Mouse (Mus musculus) heart, embryonic 10.5 days (tissue): Measurements from ENCODE around the gene Gpc2. TPM values are rescaled to one million over a fixed set of nuclear protein-coding genes. Genes with fewer than 3 reads are reported as not detected.
A peak's percentile ranks its signal among the peaks of the same experiment; 100 is the strongest.

Experiments used
- DNase-seq: peaks from one replicate; pipeline ENCODE4 v3.0.0-alpha.2; 2017; ENCODE audit warnings: low spot score
- H3K27ac ChIP-seq: fragments of 300-500 bp; sonication (generic); 2 replicates; pipeline ENCODE4 v1.5.1; 2016; ENCODE audit warnings: mild to moderate bottlenecking
- H3K27me3 ChIP-seq: fragments of 300-500 bp; sonication (generic); 2 replicates; pipeline ENCODE4 v1.6.1; 2016; ENCODE audit warnings: mild to moderate bottlenecking; ENCODE audit not compliant: poor library complexity, insufficient read depth, severe bottlenecking
- H3K36me3 ChIP-seq: fragments of 300-500 bp; sonication (generic); 2 replicates; pipeline ENCODE4 v1.6.1; 2016; ENCODE audit warnings: mild to moderate bottlenecking, moderate library complexity
- H3K4me1 ChIP-seq: fragments of 300-500 bp; sonication (generic); 2 replicates; pipeline ENCODE4 v1.6.1; 2016; ENCODE audit warnings: mild to moderate bottlenecking
- H3K4me3 ChIP-seq: fragments of 300-500 bp; sonication (generic); 2 replicates; pipeline ENCODE4 v1.5.1; 2016; ENCODE audit warnings: mild to moderate bottlenecking, moderate library complexity
- H3K9me3 ChIP-seq: fragments of 300-500 bp; sonication (generic); 2 replicates; pipeline ENCODE4 v1.6.1; 2016; ENCODE audit warnings: mild to moderate bottlenecking, moderate library complexity
- WGBS: fragments of 180-500 bp; shearing (Covaris S2); methylation state at CpG from one replicate; pipeline ENCODE4 v1.1.7; 2016; 5-methylcytosine and 5-hydroxymethylcytosine counted together
- polyA plus RNA-seq: library from polyadenylated mRNA; unstranded; fragments of >200 nt; fragmentation: Nextera tagmentation; extraction: Ambion mirVana; gene quantifications from 2 replicates; pipeline ENCODE4 v1.2.1, GENCODE M21; 2016

The Gpc2 gene
- 11.1 and 18.0 TPM in 2 replicates for polyA plus RNA-seq

DNA sequence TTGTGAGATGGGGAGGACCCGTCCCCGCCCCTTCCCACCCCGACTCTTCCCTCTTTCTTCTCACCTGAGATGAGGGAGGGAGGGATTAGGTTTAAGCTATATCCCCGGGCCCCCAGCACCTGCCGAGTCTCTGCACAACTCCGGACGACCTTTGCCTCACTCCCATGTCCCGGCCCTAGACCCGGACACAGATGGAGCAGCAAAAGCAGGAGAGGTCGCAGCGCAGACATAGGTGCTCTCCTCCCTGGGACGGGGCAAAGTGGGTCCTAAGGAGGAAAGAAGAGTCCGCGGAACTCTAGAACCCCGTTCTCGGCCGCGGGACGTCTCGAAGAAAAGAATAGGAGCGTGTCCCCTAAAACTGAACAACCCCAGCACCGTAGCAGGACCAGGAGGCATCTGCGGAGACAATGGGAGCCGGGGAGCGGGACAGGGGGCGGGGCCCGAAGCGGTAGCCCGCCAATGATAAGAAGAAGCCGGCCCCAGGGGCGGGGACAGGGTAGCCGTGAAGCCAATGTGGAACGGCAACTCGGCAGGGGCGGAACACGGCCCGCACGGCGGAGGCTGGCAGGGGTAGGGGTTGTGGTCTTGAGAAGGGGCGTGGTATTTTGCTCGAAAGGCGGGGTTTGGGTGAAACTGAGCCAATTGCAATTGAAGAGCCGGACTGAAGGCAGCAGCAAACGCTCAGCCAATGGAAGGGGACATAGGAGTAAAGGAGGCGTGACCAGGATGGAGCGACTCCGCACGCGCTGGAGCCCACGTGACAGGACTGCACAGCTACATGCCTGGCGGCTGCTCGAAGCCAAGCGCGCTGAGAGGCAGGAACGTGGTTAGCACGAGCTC lies at the start of gene Gpc2, which contains the start of the genes Gm43720 and Stag3:
Gpc2 (minus strand) TSS at position 421 of the 840 bp plus-strand sequence.
Gm43720 (minus strand) TSS at position 374 of the 840 bp plus-strand sequence.
Stag3 (plus strand) TSS at position 656 of the 840 bp plus-strand sequence.
- Histone ChIP-seq H3K27me3 (peaks cover 20% of the 10 kb centered on the region; the same call in 1 of the 2 replicates), H3K4me1 (peaks cover 38% of the 10 kb centered on the region), H3K36me3 (peaks cover 19% of the 10 kb centered on the region), H3K9me3 (no peaks in the 10 kb centered on the region), H3K4me3 (peak within 1 kb of the TSS; percentile 75), H3K27ac (peak within 1 kb of the TSS; percentile 83)
- peak; percentile 99 for DNase-seq
- WGBS, result 1% methylated on average over 56 of the region's 56 CpGs

DNA sequence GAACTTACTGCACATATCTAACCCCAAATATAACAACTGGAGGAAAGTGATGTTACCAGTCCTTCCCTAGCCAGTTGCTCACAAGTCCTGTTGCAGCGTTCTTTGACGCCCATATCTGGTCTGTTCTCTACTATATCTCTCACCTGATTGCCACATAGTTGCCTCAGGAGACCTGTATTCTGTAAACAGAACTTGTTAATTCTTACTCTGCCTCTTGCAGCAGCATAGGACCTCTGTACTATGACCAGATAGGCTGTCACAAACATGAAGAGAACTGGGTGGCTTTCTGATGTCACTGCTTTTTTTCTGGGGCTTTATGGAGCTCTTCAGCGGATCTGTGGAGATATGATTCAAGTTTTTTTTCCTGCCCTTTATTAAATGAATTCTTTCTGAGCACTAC lies 33.0 kb upstream of the Gpc2 start:
- Histone ChIP-seq H3K27me3 (no peaks in the 10 kb centered on the region), H3K27ac (no peak overlapping the region)

DNA sequence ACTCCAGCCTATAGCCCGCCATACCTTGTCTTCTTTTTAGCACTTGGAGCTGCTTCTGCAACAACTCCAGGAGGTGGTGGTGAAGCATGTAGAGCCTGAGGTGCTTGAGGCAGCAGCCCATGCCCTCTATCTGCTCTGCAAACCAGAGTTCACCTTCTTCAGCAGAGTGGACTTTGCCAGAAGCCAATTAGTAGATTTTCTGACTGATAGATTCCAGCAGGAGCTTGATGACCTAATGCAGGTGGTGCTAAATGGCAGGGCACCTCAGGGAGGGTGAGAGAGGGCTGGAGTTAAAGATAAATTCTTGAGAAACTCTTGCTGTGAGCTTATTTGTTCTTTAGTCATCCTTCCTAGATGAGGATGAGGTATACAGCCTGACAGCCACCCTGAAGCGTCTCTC lies 19.8 kb upstream of the Gpc2 start:
- Histone ChIP-seq H3K9me3 (no peaks in the 10 kb centered on the region), H3K4me1 (peaks cover 5% of the 10 kb centered on the region; the same call in 1 of the 2 replicates), H3K27ac (no peak overlapping the region), H3K4me3 (no peak overlapping the region), H3K27me3 (no peaks in the 10 kb centered on the region), H3K36me3 (no peaks in the 10 kb centered on the region)
- 66% methylated on average over 2 of the region's 2 CpGs for WGBS
- no peak for DNase-seq

More for the DNA sequence above, 33.0 kb upstream of the Gpc2 start:
- no peaks in the 10 kb centered on the region for H3K36me3 ChIP-seq
- no peaks in the 10 kb centered on the region for H3K9me3 ChIP-seq
- no peak for DNase-seq
- WGBS, result 79% methylated on average over 3 of the region's 3 CpGs
- no peak overlapping the region for H3K4me3 ChIP-seq
- H3K4me1 ChIP-seq, result no peaks in the 10 kb centered on the region

DNA sequence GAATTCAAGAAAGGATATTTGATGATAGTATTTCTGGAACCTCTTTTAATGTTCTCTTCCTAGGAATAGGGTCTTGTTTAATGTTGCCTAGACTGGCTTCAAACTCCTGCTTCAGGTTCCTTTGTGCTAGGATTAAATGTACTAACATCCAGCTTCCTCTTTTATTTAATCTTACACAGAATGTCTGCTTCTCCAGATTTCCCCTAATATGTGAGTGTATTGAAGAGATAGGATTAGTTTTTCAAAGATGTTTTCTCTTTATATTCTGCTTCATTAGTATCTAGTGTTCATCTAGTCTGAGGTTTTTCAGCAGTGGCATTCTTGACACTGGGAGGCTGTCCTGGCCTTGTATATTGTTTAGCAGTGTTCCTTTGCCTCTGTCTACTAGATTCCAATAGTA lies 14.4 kb upstream of the Gpc2 start:
- no peak for DNase-seq
- Histone ChIP-seq H3K27ac (no peak overlapping the region), H3K9me3 (no peaks in the 10 kb centered on the region), H3K4me1 (peaks cover 5% of the 10 kb centered on the region; the same call in 1 of the 2 replicates), H3K4me3 (no peak overlapping the region), H3K36me3 (no peaks in the 10 kb centered on the region), H3K27me3 (no peaks in the 10 kb centered on the region)

DNA sequence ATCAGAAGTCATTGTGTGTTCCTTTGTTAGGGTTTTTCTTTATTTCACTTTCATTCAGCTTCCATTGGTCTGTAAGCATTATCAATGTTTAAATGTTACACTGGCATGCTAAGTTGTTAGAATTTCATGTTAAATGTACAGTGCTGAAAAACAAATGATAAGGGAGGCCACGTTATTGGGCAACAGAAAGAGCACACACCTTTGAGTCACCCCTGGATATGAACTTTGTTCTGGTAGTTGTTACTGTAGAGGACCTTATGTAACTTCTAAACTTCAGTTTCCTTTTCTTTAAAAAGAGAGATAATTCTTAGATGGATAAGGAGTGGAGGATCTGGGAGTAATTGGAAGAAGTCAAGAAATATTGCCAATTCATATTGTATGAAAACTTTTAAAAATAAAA lies 11.8 kb upstream of the Gpc2 start:
- DNase-seq, result no peak
- no peaks in the 10 kb centered on the region for H3K36me3 ChIP-seq
- H3K4me1 ChIP-seq, result no peaks in the 10 kb centered on the region
- no peak overlapping the region for H3K27ac ChIP-seq
- no peaks in the 10 kb centered on the region for H3K9me3 ChIP-seq
- no peaks in the 10 kb centered on the region for H3K27me3 ChIP-seq
- 63% methylated on average over 1 of the region's 1 CpGs for WGBS
- H3K4me3 ChIP-seq, result no peak overlapping the region

DNA sequence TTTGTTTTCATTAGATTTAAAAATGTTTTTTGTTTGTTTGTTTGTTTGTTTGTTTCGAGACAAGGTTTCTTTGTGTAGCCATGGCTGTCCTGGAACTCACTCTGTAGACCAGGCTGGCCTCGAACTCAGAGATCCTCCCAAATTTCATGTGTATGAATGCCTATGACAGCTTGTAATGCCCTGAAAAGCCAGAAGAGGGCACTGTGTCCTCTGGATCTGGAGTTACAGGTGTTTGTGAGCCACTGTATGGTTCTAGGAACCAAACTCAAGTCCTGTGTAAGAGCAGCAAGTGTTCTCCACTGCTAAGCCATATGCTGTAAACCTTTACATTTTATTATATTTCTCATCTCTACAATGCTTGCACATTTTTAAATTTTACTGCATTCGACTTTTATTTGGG lies 8.1 kb upstream of the Gpc2 start:
- Histone ChIP-seq H3K36me3 (no peaks in the 10 kb centered on the region), H3K9me3 (no peaks in the 10 kb centered on the region), H3K4me3 (no peak overlapping the region), H3K27ac (no peak overlapping the region), H3K4me1 (no peaks in the 10 kb centered on the region), H3K27me3 (no peaks in the 10 kb centered on the region)
- DNase-seq, result no peak
- WGBS, result 81% methylated on average over 3 of the region's 3 CpGs

DNA sequence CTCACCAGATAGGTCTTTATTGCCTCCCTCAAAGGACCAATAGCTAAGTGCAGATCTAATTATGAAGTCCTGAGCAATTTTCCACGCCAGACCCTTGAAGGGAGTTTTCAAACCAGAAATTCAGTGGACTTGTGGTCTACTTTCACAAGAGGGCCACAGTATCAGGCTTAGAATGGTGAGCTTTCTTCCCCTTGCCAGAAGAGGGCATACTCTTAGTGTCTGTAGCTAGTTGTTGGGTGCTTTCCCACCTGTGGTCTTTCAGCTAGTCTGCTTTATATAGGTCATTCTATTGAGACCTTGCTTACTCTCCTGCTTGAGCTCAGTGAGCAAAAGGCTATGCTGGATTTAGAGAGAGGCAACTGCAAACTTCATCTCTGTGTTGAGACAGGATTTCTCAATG lies 3.7 kb upstream of the Gpc2 start:
- Histone ChIP-seq H3K27ac (no peak overlapping the region), H3K36me3 (no peaks in the 10 kb centered on the region), H3K27me3 (peaks cover 8% of the 10 kb centered on the region; the same call in 1 of the 2 replicates), H3K4me3 (no peak overlapping the region), H3K9me3 (no peaks in the 10 kb centered on the region), H3K4me1 (peaks cover 12% of the 10 kb centered on the region)
- no peak for DNase-seq
- 43% methylated on average over 1 of the region's 1 CpGs for WGBS

DNA sequence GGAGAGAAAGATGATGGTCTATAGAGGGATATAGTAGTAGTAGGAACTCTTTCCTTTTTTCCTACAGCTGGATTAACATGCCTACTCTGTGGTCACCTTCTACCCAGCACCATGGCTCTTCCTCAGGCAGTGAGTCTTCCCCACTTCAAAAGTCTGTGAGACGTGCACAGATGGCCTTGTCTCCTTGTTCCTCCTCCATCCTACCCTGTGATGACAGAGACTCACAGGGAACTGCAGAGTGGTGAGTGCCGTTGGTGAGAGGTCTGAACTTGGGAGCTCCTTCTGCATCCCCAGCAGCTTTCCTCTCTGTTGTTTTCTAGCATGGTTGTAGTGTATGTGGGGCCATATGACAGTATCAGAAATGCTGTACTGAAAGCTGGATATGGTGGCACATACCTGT lies 2.0 kb upstream of the Gpc2 start:
- WGBS, result 58% methylated on average over 2 of the region's 2 CpGs
- DNase-seq, result peak; percentile 68

DNA sequence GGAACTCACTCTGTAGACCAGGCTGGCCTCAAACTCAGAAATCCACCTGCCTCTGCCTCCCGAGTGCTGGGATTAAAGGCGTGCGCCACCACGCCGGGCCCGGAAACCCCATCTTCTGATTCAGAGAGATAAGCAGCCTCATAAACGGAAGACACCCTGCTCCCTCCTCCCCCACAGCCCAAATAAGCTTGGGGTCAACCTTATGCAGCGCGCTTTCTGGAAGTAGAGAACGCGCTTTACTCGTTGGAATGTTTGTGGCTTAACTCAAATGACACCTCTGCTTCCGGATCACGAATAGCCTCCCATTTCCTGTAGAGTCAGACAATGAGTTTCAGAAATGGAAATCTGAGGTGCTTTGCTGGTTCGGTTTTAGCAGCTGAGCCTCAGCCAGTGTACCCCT lies 1.0 kb upstream of the Gpc2 start:
- Histone ChIP-seq H3K27ac (no peak overlapping the region), H3K4me3 (no peak overlapping the region), H3K4me1 (peaks cover 28% of the 10 kb centered on the region), H3K9me3 (no peaks in the 10 kb centered on the region), H3K27me3 (peaks cover 19% of the 10 kb centered on the region; the same call in 1 of the 2 replicates), H3K36me3 (peaks cover 15% of the 10 kb centered on the region)
- 88% methylated on average over 15 of the region's 15 CpGs for WGBS
- peak; percentile 73 for DNase-seq

More for the DNA sequence above, 2.0 kb upstream of the Gpc2 start:
- Histone ChIP-seq H3K4me1 (peaks cover 20% of the 10 kb centered on the region), H3K9me3 (no peaks in the 10 kb centered on the region), H3K36me3 (peaks cover 11% of the 10 kb centered on the region), H3K27ac (no peak overlapping the region), H3K27me3 (peaks cover 10% of the 10 kb centered on the region; the same call in 1 of the 2 replicates), H3K4me3 (no peak overlapping the region)

DNA sequence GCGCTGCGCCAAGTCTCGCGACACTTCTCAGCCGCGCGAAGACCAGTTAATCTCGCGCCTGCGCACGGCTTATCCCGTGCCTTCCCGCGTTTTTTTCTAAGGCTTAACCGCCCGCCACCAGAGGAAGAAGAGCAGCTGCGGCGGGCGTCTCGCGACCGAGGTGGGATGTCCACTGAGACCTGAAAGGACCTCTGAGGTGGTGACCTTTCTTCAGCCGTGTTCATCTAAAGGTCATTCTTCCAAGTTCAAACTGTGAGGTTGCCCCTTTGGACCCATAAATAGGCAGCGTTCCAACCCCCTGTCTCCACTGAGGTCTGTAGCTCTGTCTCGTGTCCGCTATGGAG lies 592 bp upstream of the Gpc2 start:
- 20% methylated on average over 26 of the region's 26 CpGs for WGBS
- no peak for DNase-seq
- Histone ChIP-seq H3K36me3 (peaks cover 15% of the 10 kb centered on the region), H3K9me3 (no peaks in the 10 kb centered on the region), H3K27me3 (peaks cover 20% of the 10 kb centered on the region; the same call in 1 of the 2 replicates), H3K4me3 (peak overlapping the region; percentile 75), H3K4me1 (peaks cover 32% of the 10 kb centered on the region), H3K27ac (peak overlapping the region; percentile 83; the same call in 1 of the 2 replicates)

DNA sequence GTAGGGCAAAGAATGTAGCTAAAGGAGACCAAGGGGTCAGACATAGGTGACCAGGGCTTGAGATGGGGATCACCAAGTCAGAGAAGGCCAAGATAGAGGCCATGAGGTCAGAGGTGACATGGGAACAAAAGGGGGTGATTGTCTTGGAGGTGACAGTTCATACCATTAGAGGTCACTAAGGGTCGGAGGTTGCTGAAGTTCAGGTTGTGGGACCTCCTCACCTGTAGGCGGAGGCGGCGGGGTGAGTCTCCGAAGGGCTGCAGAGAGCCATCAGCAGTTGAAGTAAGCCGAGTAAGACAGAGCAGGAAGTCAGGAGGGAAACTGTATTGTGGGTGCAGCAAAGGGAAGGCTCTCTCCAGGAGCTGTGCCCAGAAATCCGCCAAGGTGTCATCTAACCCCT lies 1.8 kb downstream of the Gpc2 start:
- WGBS, result 87% methylated on average over 7 of the region's 7 CpGs
- Histone ChIP-seq H3K4me3 (no peak overlapping the region), H3K27me3 (peaks cover 30% of the 10 kb centered on the region; the same call in 1 of the 2 replicates), H3K27ac (no peak overlapping the region), H3K4me1 (peaks cover 38% of the 10 kb centered on the region), H3K36me3 (peaks cover 24% of the 10 kb centered on the region), H3K9me3 (no peaks in the 10 kb centered on the region)
- peak; percentile 59 for DNase-seq

DNA sequence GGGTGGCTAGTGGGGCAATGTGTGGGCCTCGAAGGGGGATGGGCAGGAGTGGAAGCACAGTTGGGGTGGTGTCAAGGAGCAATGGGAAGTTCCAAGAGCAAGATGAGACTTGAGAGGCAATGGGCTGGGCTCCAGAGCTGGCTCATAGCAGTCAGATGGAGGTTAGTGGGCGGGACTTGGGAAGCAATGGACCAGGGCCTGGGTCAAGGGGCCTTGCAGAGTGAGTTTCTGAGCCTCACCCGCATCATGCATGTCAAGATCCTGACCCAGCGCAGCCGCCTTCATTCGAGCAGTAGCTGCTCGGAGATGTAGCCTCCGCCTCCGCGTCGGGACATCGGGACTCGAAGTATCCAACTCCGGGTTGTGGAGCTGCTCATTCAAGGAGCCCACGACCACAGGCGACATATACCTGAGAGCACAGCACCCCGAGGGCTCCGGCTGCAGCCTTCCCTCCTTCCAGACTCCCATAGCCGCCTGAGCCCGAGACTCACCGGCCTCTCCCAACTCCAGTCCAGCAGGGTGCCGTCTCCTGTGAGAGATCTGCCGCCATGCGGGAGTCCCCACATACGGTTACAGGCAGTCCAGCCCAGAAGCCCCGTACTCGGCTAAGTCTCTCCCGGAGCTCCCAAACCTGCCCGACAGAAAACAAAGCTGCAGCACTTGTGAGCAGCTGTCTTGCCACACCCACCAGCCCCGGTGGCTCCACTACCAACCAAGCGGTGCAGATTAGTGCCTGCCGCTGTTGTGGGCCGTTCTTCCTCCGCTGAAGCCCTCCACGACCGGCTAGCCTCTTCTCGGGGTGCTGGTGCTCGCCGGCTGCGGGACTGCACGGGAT lies 4.4 kb downstream of the Gpc2 start:
- no peaks in the 10 kb centered on the region for H3K9me3 ChIP-seq
- peaks cover 24% of the 10 kb centered on the region for H3K36me3 ChIP-seq
- peaks cover 56% of the 10 kb centered on the region for H3K4me1 ChIP-seq
- peaks cover 38% of the 10 kb centered on the region; the same call in 1 of the 2 replicates for H3K27me3 ChIP-seq
- peak; percentile 76 for DNase-seq
- H3K27ac ChIP-seq, result peak overlapping the region; percentile 37; the same call in 1 of the 2 replicates
- peak overlapping the region; percentile 45 for H3K4me3 ChIP-seq
- 24% methylated on average over 41 of the region's 41 CpGs for WGBS

DNA sequence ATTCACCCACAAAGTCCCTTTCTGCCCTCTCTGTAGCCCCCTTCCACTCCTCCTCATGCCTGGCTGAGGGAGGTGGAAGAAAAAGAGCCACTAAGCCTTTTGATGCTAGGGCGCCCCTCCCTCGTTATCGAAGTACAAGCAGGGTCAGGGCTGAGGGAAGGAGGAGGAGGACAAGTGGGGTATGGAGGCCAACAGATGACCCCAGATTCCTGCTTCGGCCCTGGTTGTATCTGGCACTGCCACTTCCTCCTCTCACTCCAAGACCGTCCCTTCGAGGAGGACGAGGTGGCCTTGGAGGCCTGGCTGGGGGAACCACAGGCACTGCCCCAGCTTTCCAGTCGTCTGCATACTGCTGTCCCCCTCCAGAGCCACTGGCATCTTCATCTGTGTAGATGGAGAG lies 5.6 kb downstream of the Gpc2 start:
- H3K4me1 ChIP-seq, result peaks cover 49% of the 10 kb centered on the region
- H3K27ac ChIP-seq, result no peak overlapping the region
- H3K4me3 ChIP-seq, result no peak overlapping the region
- DNase-seq, result peak; percentile 64
- WGBS, result 79% methylated on average over 8 of the region's 8 CpGs
- peaks cover 38% of the 10 kb centered on the region; the same call in 1 of the 2 replicates for H3K27me3 ChIP-seq
- peaks cover 24% of the 10 kb centered on the region for H3K36me3 ChIP-seq
- no peaks in the 10 kb centered on the region for H3K9me3 ChIP-seq
